Mouse (Mus musculus) kidney, postnatal 10 days (tissue): Measurements from ENCODE around the gene Col5a1.

Experiments used
- DNase-seq: peaks from one replicate; pipeline ENCODE4 v3.0.0; 2021; ENCODE audit warnings: mixed read lengths

The Col5a1 gene

DNA sequence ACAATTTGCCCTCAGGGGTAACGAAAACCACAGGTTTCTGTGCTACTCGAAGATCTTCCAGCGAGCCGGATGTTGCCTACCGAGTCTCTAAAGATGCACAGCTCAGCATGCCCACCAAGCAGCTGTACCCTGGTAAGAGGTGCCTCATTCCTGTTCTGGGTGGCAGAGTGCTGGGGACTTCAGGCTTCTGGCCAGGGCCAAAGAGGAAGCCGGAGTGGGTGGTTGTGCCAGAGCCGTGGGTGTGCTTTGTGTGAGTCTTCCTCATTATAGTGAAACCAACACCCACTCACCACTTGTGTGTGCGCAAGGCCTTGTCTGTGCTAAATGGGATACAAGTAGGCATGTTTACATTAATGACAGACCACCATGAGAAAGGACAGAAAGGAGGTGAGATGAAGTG, 35.8 kb downstream of the Col5a1 start:
- no peak for DNase-seq

DNA sequence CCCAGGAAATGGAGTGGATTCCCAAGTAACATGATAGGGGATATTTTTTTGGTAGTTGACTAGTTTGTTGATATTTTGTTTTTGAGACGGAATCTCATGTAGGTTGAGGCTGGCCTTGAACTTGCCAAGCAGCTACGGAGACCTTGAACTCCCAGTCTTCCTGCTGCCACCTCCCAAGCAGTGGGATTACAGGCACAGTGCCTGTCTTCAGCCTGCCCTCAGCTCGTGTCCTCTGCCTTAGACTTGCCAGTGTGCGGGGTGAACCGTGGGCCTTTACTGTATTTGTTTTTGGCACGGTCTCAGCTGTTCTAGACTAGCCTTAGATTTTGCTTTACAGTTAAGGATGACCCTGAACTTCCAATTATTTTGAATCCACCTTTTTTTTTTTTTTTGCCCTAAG, 37.5 kb downstream of the Col5a1 start:
- no peak for DNase-seq

DNA sequence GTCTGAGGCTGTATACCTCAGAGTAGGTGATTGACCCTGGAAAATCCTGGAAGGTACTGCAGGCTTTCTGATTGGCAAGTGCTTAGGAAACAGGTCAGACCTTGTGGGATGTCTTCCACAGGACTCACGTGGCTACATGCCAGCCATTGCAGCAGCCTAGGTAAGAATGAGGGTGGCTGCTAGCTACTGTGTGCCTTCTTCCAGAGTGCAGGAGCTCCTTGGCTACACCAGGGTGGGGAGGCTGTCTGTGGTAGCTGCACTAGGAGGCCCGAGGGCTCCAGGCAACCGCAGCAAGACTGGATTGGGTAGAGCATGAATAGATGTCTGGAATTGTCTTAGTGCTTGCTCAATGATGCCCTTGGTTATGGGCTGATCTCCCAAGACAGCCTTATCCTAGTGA, 38.2 kb downstream of the Col5a1 start:
- no peak for DNase-seq

DNA sequence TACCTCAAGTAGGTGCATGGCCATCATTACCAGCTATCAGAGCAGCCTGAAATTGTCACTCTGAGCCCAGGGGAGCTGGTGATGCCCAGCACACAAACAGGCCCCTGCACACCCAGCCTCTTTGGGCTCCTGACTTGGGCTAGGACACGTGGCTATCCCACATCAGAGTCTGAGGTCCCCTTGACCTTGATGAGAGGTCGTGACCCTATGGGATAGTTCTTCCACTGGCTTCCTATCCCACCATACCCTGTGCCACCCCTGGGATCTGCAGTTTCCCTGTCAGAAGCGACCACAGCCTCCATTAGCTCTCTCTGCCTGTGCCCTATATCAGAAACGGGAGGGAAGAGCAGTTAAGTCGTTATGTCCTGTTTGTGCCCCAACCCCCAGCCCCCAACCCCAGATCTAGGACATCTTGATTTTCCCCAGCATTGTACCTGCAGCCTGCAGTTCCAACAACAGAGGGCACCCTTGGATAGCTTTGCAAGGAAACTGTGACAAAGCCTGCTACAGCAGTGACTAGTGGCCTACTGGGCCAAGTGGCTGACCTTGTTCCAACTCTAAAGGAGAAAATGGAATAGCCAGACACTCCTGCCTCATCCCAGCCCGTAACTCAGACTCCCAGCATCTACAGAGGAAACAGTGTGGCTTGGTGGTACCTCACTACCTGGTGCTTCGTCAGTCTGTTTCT, 40.4 kb downstream of the Col5a1 start:
- DNase-seq, result peak; percentile 80

DNA sequence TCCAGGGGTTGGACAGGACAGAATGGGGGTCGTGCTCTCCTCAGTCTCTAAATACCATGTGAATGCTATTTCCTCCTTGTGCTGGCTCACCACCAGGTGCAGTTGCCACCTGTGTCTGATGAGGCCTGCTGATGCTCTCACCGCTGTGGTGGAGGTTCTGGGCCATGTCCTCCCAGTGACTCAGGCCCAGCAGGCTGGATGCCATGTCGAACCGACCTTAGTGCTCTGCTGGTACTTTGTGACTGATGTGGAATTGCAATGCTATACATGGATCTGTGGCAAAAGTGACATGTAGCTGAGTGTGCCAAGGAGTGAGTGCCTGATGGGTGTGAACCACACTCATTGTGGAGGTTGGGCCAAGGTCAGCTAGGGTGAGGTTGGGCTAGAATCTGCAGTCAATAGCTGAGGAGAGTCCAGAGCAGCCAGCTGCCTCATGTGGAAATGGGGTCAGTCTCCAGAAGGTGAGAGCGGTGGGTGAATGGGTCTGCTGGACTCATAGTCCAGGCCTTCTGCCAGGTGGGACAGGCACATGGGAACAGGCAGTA, 44.3 kb downstream of the Col5a1 start:
- DNase-seq, result no peak

DNA sequence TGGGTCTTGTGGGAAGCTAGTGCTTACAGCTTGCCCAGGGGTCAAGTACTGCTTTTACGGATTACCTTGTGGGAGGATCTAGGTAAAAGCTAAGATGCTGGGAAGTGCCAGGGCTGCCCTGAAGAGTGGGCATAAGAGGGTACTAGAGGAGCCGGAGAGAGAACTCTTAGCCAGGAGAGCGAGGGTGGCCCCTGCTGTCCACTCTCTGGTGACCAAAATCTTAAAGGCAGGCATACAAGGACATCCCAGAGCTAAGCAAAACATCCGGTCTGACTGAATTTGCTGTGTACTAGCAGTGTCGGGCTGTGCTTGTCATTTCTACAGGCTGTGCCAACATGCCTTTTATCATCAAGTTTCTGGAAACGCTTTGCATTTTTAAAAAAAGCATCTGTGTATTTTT, 44.9 kb downstream of the Col5a1 start:
- DNase-seq, result no peak

DNA sequence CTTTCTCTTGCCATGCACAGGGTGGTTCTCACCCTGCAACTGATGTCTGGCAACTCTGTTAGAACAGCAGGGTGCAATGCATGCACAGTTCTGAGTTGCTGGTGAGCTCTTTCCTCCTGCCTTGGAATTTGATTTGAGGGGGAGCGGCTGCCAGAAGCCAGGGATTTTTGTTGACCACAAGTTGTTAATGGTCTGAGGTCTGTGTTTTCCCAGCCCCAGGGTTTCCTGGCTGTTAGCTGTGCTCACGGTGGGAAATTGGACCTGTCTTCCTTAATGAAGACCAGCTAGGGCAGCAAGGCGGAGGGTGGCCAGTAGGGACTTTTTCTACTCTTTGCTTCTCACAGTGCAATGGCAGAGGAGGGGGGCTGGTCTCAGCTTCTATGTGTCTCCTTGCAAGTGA, 45.7 kb downstream of the Col5a1 start:
- DNase-seq, result peak; percentile 52

DNA sequence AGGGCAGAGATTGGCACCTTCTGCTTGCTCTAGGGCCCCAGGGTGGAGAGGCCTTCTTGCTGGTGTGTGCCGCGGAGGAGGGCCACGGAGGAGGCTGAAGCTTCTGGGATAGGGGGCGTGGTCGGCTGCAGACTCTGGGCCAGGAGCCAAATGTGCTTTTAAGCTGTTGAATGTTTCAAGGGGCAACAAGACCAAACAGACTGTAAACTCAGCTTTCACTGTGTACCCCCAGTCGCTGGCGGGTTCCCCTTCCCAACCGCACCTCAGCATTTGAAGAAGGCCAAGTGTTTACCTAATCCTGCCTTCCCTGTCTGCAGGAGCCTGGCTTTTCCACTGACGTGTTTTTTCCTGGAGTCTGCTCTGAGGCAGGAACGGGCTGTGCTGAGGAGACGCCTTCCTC, 48.0 kb downstream of the Col5a1 start:
- peak; percentile 90 for DNase-seq

DNA sequence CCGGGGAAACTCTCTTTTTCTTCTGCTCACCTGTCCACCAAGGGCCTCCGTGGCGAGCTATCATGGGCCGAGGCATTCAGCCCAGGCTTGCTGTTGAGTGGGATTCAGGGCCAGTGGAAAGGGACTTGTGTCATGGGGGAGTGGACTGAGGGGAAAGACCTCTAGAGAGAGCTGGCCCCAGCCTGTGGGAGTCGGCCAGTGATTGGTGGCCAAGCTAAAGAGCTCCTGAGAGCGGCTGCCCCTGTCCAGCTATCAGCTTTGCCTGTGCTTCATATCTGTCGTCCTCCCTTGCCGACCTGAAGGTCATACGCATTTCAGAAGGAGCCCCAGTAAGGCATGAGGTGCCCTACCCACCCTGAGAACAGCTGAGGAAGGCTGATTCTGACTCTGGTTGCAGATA, 48.6 kb downstream of the Col5a1 start:
- DNase-seq, result no peak

DNA sequence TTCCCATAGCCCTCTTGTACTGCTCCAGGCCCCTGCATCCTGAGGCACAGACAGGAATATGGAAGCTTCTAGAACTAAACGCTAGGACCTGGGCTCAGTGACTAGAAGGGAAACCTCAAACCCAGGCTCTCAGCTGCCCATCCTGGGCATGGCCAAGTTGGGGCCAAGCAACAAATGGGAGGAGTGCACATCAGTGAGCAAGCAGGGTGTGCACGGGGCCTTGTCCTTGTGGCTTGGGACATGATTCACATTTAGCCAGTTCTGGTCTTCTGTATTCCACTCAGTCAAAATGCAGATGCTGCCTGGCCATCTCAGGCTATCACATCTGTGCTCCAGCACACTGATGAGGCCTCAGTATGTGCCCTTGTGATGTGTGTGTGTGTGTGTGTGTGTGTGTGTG, 49.2 kb downstream of the Col5a1 start:
- DNase-seq, result no peak

DNA sequence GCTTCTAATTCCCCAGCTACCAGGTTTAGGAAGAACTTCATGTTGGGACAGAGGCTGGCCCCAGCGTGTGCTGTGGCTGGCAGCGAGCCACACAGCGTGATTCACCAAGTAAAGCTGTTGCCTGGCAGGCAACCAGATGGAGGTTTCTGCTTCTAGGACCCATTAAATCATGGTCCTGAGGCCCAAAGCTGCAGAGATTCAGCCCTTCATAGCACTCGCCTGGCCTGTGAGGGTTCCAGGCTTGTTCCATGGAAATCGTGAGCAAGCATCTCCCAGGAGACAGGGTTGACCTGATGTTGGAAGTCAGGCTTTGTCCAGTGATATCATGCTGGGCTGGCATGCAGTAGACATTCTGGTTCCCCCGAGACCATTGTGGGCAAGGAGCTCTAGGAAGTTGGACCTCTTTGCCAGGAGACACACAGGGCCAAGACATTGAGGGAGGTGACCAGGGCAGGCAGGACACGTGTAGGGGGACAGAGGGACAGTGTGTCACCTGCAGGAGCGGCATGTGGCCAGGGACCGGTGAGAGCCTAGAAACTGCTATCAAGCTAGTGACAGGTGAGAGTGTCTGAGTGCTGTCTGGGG, 50.5 kb downstream of the Col5a1 start:
- peak; percentile 73 for DNase-seq

DNA sequence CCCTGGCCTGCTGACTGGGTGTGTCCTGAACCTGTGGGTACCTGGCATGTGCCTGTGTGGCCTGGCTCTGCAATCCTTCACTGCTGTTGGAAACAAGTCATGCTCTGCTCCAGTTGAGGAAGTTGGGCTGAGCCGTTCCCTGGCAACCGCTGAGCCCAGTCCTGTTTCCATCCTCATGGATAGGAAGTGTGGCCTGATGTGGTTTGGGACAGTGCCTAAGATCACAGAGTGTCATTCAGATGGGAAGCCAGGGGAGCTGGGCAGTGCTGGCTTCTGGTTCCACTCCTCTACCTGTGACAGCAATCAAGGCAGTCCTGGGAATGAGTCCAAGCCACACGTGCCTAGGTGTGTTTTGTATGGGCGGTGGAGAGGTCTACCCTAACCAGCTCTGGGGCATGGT, 53.2 kb downstream of the Col5a1 start:
- DNase-seq, result peak; percentile 46

DNA sequence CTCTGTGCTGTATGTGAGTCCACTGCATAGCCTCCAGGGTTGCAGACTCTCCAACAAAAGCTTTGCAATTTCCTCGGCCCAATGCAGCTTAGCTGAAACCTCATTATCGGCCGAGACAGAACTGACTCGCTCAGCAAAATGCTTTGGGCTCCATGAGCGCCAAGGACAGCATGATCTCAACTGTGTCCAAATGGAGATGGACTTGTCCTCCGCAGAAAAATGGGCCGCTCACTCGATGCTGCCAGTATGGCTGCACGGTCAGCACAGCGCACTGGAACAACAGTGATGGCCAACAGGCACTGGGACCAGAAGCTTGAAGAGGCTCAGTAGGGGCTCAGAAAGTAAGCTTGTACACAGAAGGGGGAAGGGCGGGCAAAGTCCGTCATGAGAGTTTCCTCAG, 53.9 kb downstream of the Col5a1 start:
- DNase-seq, result no peak

DNA sequence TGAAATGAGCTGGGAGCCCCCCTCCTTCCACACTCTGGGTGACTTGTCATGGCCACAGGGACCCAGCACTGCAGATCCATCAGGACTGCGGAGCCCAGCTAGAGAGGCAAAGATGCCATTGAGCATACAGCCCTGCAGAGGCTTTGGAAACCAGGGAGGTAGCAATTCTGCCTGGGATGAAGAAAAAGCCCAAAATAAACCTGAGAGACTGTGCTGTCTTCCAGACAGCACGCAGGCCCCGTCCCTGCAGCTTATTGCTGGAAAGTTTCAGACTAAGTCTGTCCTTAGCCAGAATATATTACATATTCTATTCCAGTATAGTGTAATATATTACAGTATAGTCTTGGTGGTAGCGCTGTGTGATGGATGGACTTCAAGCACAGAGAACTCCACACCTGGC, 61.0 kb downstream of the Col5a1 start:
- DNase-seq, result no peak

DNA sequence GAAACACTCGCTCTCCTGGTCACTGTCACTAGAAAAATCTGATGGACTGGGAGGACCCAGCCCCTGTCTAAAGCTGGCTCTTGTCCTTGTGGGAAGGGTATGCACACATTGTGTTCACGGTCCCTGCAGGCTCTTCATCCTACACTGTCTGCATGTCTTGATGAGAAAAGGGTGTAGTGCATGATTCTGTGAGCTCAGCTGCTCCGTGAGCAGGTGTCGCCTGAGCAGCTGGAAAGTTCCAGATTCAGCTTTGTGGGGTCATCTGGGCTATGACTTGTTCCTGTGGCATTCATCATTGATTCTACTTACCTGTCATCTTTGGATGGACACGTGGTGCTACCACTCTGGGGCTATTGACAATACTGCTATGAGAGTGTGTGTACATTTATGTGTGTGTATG, 61.7 kb downstream of the Col5a1 start:
- no peak for DNase-seq

DNA sequence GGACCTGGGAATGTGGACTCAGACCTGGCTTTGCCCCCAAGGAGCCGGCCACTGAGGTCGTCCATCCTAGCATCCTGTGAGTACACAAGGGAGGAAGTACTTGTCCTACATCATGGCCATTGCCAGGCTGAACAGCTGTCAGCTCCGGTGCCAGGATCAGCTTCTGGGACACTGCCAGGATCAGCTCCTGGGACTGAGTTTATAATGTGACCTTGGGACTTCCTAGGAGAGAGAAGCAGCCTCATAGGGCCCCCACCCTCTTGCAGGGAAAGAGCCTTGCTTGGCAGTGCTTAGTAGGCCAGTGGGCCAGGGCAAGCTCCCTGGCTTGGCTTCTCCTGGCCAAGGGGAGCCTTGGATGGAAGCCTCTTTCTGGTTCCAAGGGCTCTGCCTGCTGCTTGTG, 67.6 kb downstream of the Col5a1 start:
- peak; percentile 50 for DNase-seq

DNA sequence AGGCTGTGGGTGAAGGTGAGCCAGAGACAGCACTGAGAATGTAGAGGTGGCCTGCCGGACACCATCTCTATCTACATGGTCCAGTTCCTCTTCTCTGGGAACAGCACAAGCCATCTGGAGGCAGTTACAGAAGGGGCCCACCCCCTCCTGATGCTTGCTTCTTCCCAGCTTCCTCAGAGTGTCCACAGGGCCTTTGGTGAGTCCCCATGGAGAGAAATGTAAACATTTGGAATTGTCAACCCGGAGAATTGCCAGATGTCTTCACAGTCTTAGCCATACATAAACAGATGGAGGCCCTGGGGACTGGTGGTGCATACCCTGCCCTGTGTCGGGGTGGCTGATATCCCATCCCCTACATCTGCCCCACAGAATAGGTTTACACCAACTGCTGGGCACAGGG, 68.7 kb downstream of the Col5a1 start:
- DNase-seq, result no peak

DNA sequence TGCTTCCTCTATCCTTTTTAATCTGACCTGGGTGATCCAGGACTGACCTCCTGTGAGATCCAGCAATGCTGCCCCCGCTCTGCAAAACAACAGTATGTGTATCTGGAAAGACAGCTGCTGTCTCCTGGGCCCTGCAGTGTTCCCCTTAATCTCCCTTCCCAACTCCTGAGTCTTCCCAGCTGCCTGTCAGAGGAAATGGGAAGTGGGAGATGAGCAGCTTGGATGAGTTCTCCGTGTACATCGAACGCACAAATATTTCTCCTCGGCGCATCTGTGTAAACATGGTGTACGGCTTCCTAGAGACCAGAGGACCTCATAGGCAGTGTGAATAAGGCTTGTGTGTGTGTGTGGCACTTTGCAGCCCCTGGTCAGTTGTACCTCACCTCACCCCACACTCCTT, 70.5 kb downstream of the Col5a1 start:
- DNase-seq, result peak; percentile 68

DNA sequence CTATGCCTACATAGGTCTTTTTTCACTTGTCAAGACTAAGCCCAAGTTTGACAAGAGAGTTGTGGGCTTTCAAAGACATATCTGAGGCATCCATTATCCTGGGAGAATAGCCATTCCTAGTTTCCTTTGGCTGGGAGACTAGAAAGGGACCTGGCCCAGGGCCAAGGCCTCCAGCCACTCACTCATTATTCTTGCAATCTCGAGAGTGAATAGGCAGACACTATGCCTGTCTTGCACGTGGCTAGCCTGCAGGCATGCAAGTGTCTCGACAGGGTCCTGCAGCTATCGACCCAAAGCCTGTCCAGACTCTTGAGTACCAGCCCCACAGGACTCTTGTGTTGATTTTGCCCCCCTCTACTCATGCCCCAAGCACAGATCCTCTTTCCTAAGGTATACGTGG, 71.0 kb downstream of the Col5a1 start:
- peak; percentile 82 for DNase-seq

DNA sequence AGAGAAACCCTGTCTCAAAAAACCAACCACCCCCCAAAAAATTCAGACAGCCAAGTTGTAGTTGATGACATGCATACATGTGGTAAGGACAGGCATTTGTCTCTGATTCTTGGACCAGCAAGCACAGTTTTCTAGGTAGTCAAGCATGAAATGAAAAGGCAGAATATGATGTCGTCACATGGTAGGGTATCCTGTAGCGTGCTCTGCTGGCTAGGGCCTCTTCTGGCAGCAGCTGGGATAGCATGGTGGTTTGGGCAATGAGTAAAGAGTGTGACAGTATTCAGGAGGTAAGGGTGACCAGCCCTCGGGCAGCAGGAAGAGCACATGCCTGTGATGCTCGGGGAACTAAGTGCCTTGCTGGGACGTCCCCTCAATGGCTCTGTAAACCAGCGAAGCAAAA, 73.0 kb downstream of the Col5a1 start:
- no peak for DNase-seq

DNA sequence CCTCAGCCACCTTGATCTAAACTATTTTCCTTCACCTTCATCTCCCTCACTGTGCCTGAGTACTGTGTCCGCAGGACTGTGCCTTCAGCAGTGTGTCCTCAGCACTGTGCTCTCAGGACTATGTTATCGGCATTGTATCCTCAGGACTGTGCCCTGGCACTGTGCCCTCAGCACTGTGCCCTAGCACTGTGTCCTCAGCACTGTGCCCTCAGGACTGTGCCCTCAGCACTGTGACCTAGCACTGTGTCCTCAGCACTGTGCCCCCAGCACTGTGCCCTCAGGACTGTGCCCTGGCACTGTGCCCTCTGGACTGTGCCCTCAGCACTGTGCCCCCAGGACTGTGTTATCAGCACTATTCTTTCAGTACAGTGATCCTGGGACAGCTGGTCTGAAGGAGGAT, 75.0 kb downstream of the Col5a1 start:
- no peak for DNase-seq

DNA sequence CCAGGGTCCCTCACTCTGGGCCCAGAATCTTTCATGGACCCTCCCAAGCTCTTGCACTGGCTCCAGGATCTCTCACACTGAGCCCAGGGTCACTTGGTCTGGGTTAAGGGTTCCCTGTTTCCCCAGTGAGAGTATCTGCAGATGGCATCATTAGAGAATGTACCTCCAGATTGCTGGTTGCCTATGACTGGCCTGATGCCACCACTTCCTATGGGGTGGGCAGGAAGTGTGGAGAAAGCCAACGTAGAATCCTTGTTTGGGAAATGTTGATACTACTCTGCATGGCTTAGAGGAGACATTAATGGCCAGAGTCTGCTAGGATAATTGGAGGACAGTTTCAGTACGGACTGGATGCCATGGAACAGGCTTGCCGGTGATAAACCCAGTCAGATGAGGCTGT, 76.2 kb downstream of the Col5a1 start:
- no peak for DNase-seq

DNA sequence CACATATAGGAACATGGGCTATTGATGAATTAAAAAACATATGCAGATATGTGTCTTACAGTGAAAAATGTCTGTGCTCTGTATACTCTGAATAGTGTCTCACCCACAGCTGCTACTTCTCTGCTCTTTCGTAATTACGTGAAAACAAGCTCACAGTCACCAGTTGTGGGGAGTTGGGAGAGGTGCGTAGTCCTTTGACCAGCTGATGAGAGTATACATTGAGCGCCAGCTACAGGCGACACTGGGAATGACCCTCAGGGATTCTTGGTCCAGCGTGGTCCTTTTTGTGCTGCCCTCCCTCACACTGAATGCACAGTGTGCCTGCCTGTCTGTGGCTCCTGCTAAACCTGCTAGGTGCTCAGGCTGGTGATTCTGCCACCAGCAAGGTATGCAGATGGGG, 82.9 kb downstream of the Col5a1 start:
- DNase-seq, result peak; percentile 69

DNA sequence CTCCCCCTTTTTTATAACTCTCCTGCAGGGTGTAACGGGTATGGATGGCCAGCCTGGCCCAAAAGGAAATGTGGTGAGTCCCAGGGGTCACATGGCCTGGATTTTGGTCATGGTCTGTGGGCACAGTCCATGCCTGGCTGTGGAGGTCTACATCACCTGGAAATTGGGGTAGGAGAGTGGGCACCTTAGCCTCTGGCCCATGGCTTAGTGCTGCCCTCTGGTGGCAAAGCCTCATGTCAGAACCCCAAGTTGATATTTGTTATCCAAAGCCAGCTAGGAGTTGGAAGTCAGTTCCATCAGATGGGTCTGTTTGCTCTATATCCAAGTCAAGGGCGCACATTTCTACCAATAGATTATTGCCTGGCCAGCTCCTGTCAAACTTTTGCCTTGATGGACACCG, 87.6 kb downstream of the Col5a1 start:
- DNase-seq, result peak; percentile 85

DNA sequence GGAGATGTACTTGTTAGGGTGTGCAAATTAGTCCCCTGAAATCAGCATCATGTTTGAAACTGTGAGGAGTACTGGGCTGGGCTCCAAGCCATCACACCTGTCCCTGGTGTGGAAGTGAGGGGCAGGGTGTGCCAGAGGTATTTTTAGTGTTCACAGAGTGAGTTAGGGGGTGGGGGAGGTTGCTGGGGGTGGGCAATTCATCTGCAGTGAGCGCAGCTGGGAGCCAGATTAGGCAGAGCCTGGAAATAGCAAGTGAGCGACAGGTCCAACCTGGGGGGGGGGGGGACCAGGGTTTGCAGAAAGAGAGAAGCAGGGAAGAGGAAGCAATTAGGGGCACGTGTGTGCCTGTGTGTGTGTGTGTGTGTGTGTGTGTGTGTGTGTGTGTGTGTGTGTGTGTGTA, 89.6 kb downstream of the Col5a1 start:
- no peak for DNase-seq
